2 mouse cellular contexts compared by ENCODE assay signal in genomic region chr2:79126170-79126879, GRCm38 (mm10).
TF ChIP-seq lines count a peak whose summit lies in the region.

No protein-coding gene starts in this region.

TF ChIP-seq in CH12.LX, 34 proteins besides CTCF, POLR2A, EP300 and RAD21 (continued from another document):
- TF ChIP-seq TBP (conservative IDR thresholded peaks at IDR 0.05; ENCODE audit: low read depth, low read length) (no peak), ZC3H11A (IDR thresholded peaks at IDR 0.05; ENCODE audit: low read depth, low read length) (no peak), ZKSCAN1 (IDR thresholded peaks at IDR 0.05; ENCODE audit: borderline replicate concordance, low read depth, low read length) (no peak), USF2 (conservative IDR thresholded peaks at IDR 0.05; ENCODE audit: low read depth, low read length) (no peak), JUND (conservative IDR thresholded peaks at IDR 0.05; ENCODE audit: low read depth, low read length) (no peak)

TF ChIP-seq in MEL, 35 proteins besides CTCF, POLR2A, EP300 and RAD21 (continued from another document):
- peak; percentile 41; the same call in 1 of the 2 replicates for TF ChIP-seq NELFE (IDR thresholded peaks at IDR 0.05; ENCODE audit: low read depth, low read length)
- TF ChIP-seq ZNF384 (IDR thresholded peaks at IDR 0.05; ENCODE audit: low read depth, low read length): peak; percentile 35; the same call in 1 of the 2 replicates
- peak; percentile 100 for TF ChIP-seq ETS1 (IDR thresholded peaks at IDR 0.05; ENCODE audit: low read depth, low read length)
- peak; percentile 94 for TF ChIP-seq RCOR1 (IDR thresholded peaks at IDR 0.05; ENCODE audit: low read depth, low read length)
- peak; percentile 90 for TF ChIP-seq MYC (IDR thresholded peaks at IDR 0.05; ENCODE audit: low read depth, low read length)
- peak; percentile 85 for TF ChIP-seq TBP (IDR thresholded peaks at IDR 0.05; ENCODE audit: low read depth, low read length)
- peak; percentile 70 for TF ChIP-seq TAL1 (IDR thresholded peaks at IDR 0.05; ENCODE audit: low read length)
- TF ChIP-seq UBTF (IDR thresholded peaks at IDR 0.05; ENCODE audit: borderline replicate concordance, insufficient read depth, low read depth, low read length): no peak
- 0 out of 2 replicates have a peak, but pooled peaks have one; percentile 42 for TF ChIP-seq MXI1 (IDR thresholded peaks at IDR 0.05; ENCODE audit: low read depth, low read length)
- peak; percentile 83; the same call in 1 of the 2 replicates for TF ChIP-seq JUND (IDR thresholded peaks at IDR 0.05; ENCODE audit: low read depth, low read length)
- no peak for TF ChIP-seq MAZ (IDR thresholded peaks at IDR 0.05; ENCODE audit: low read depth, low read length)
- no peak for TF ChIP-seq NRF1 (IDR thresholded peaks at IDR 0.05; ENCODE audit: insufficient read depth, low read depth, low read length, poor library complexity, severe bottlenecking)
- peak; percentile 60; the same call in 1 of the 2 replicates for TF ChIP-seq GABPA (IDR thresholded peaks at IDR 0.05; ENCODE audit: low read depth, low read length)
- peak; percentile 99 for TF ChIP-seq BHLHE40 (IDR thresholded peaks at IDR 0.05; ENCODE audit: borderline replicate concordance, low read depth, low read length)
- TF ChIP-seq ELF1 (IDR thresholded peaks at IDR 0.05; ENCODE audit: low read depth, low read length): no peak
- TF ChIP-seq MYB (IDR thresholded peaks at IDR 0.05; ENCODE audit: low read depth, low read length): peak; percentile 100
- no peak for TF ChIP-seq USF1 (IDR thresholded peaks at IDR 0.05; ENCODE audit: low read depth, low read length)
- no peak for TF ChIP-seq MAX (IDR thresholded peaks at IDR 0.05; ENCODE audit: low read length)
- peak; percentile 93 for TF ChIP-seq MEF2A (IDR thresholded peaks at IDR 0.05; ENCODE audit: extremely low read depth, insufficient replicate concordance, low read depth, low read length, poor library complexity, severe bottlenecking)
